Mouse (Mus musculus): ENCODE measurements around the gene Gm1110.
"Not testable (repeated sequence)": the region's sequence is repeated elsewhere in the genome, so short reads cannot be mapped to it uniquely, and the experiment has no call there.

The Gm1110 gene

GRCm38 (mm10) chr9:26922909-26923526 lies at the start of gene Gm1110:
TSS of gene Gm1110 (minus strand) at chr9:26923111.
- DNase-seq = no peak

- DNase-seq = no peak
These were observed 24.9 kb upstream of the Gm1110 start for GRCm38 (mm10) chr9:26947790-26948189.

- peak; percentile 48 to 75 for DNase-seq
These were observed 1.2 kb upstream of the Gm1110 start for GRCm38 (mm10) chr9:26924146-26924545.

- no peak for DNase-seq
These were observed 3.1 kb downstream of the Gm1110 start for GRCm38 (mm10) chr9:26919778-26920177.

- DNase-seq = no peak
These were observed 9.8 kb downstream of the Gm1110 start for GRCm38 (mm10) chr9:26913150-26913549.

GRCm38 (mm10) chr9:26911251-26911650 lies 11.7 kb downstream of the Gm1110 start:
- no peak for DNase-seq

- not testable (repeated sequence) for DNase-seq
These were observed 53.1 kb downstream of the Gm1110 start for GRCm38 (mm10) chr9:26869856-26870255.

- DNase-seq = peak; percentile 39 to 64
These were observed 62.2 kb downstream of the Gm1110 start, which contains the start of gene Glb1l3 for GRCm38 (mm10) chr9:26860751-26861150. TSS of gene Glb1l3 (minus strand) at chr9:26860890.

GRCm38 (mm10) chr9:26831089-26831488 lies 91.8 kb downstream of the Gm1110 start:
- no peak for DNase-seq
